Mouse (Mus musculus): ENCODE results near the gene Mat2a. TPM values are rescaled to one million over a fixed set of nuclear protein-coding genes. Genes with fewer than 3 reads are reported as not detected.

The Mat2a gene
- total RNA-seq, 1 experiment from 2014 or later, result 199 TPM

DNA sequence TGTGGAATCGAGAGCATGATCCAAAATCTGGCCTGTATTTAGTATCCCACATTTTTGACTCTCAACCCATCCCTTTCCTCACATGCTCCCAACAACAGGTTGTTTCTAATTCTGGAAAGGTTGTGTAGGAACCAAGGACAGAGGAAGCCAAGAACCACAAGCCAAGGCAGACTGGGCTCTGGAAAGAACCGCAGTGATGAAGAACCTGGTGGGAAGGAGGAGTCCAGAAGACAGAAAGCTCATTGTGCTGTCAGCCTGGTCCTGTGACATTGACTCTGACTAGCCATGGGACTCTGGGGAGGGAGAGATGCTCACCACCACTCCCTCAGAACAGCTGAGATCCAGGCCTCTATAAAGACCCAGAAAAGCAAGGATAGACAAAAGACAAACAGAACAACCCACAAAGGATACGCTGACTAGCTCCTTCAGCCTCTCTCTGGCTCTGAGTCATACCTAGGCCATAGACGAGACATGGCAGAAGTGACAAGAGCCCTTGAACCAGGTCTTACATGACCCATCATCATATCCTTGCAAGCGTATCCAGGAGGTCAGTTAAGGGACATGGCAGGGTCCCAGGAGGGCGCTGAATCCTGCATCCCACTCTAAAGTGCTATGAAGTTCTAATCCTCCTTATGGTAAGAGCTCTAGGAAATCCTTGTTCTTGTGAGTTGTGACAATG, 56.1 kb downstream of the Mat2a start:
- DNase-seq, result no peak

Other genes with a start within 250 kb of the Mat2a start
- gene Atoh8, start 204.0 kb downstream of the Mat2a start, total RNA-seq (2021), result 2.2 and 3.3 TPM in 2 replicates
- gene Sftpb, start 134.9 kb downstream of the Mat2a start, total RNA-seq (2021), result not detected in 2 replicates
- gene Usp39, start 94.4 kb downstream of the Mat2a start, total RNA-seq (2021), result 29.2 and 30.1 TPM in 2 replicates
- gene 0610030E20Rik, start 92.2 kb downstream of the Mat2a start, total RNA-seq (2021), result 35.5 and 38.8 TPM in 2 replicates
- gene Tmem150a, start 84.1 kb downstream of the Mat2a start, total RNA-seq (2021), result 20.7 and 23.2 TPM in 2 replicates
- gene Rnf181, start 72.6 kb downstream of the Mat2a start, total RNA-seq (2021), result 368 and 473 TPM in 2 replicates
- gene Vamp5, start 59.1 kb downstream of the Mat2a start, total RNA-seq (2021), result 35.2 and 51.8 TPM in 2 replicates
- 117 and 154 TPM in 2 replicates for gene Vamp8, start 48.9 kb downstream of the Mat2a start, total RNA-seq (2021)
- gene Ggcx, start 25.2 kb downstream of the Mat2a start, total RNA-seq (2021), result 52.5 and 56.9 TPM in 2 replicates
- gene Sh2d6, start 82.1 kb upstream of the Mat2a start, total RNA-seq (2021), result 0.39 TPM in 1 of 2 replicates, not detected in the other
- gene Capg, start 104.8 kb upstream of the Mat2a start, total RNA-seq (2021), result 30.3 and 48.1 TPM in 2 replicates
- gene Elmod3, start 158.9 kb upstream of the Mat2a start, total RNA-seq (2021), result 23.3 and 24.4 TPM in 2 replicates
- 309 and 334 TPM in 2 replicates for gene Retsat, start 158.9 kb upstream of the Mat2a start, total RNA-seq (2021)
- 176 and 187 TPM in 2 replicates for gene Tgoln1, start 177.4 kb upstream of the Mat2a start, total RNA-seq (2021)

Data from adrenal gland, postnatal 25 days (tissue).